Mouse (Mus musculus): ENCODE measurements at regions not wholly inside any gene's neighbourhood (a gene's known extent, or its start where the extent isn't known, plus 50 kb on each side); places are given as distances from the start of the nearest gene placed in this dataset.
A peak's percentile ranks its signal among the peaks of the same experiment; 100 is the strongest.

- DNase-seq (ENCODE audit: low read depth, low spot score), result no peak
These were observed 1041.3 kb downstream of the Slc22a22 start for GRCm38 (mm10) chr15:56436131-56436530.

GRCm38 (mm10) chr15:56425986-56426385 lies 1051.4 kb downstream of the Slc22a22 start:
- no peak for DNase-seq (ENCODE audit: low read depth, low spot score)

GRCm38 (mm10) chr15:56420681-56421080 lies 1056.7 kb downstream of the Slc22a22 start:
- DNase-seq (ENCODE audit: low read depth, low spot score), result no peak

GRCm38 (mm10) chr15:56391982-56392381 lies 1085.4 kb downstream of the Slc22a22 start:
- DNase-seq (ENCODE audit: low read depth, low spot score), result no peak

GRCm38 (mm10) chr15:56378511-56378910 lies 1098.9 kb downstream of the Slc22a22 start:
- DNase-seq (ENCODE audit: low read depth, low spot score), result no peak

GRCm38 (mm10) chr15:56350903-56351302 lies 1126.5 kb downstream of the Slc22a22 start:
- no peak for DNase-seq (ENCODE audit: low read depth, low spot score)

GRCm38 (mm10) chr15:56346111-56346510 lies 1131.3 kb downstream of the Slc22a22 start:
- DNase-seq (ENCODE audit: low read depth, low spot score), result no peak

- no peak for DNase-seq (ENCODE audit: low read depth, low spot score)
These were observed 1132.5 kb downstream of the Slc22a22 start for GRCm38 (mm10) chr15:56344973-56345372.

GRCm38 (mm10) chr15:56344304-56344932 lies 1133.0 kb downstream of the Slc22a22 start:
- DNase-seq (ENCODE audit: low read depth, low spot score), result no peak

GRCm38 (mm10) chr15:56337879-56338278 lies 1139.5 kb downstream of the Slc22a22 start:
- no peak for DNase-seq (ENCODE audit: low read depth, low spot score)

- peak; percentile 53 for DNase-seq (ENCODE audit: low read depth, low spot score)
These were observed 1141.0 kb downstream of the Slc22a22 start for GRCm38 (mm10) chr15:56336449-56336848.

GRCm38 (mm10) chr15:56335011-56335410 lies 1142.4 kb downstream of the Slc22a22 start:
- no peak for DNase-seq (ENCODE audit: low read depth, low spot score)

GRCm38 (mm10) chr15:56320501-56320900 lies 1156.9 kb downstream of the Slc22a22 start:
- DNase-seq (ENCODE audit: low read depth, low spot score), result no peak

- DNase-seq (ENCODE audit: low read depth, low spot score), result no peak
These were observed 1182.5 kb downstream of the Slc22a22 start for GRCm38 (mm10) chr15:56294910-56295438.

GRCm38 (mm10) chr15:56278622-56279301 lies 1198.7 kb downstream of the Slc22a22 start:
- peak; percentile 5 for DNase-seq (ENCODE audit: low read depth, low spot score)

GRCm38 (mm10) chr15:56278006-56278405 lies 1199.4 kb downstream of the Slc22a22 start:
- no peak for DNase-seq (ENCODE audit: low read depth, low spot score)

- DNase-seq (ENCODE audit: low read depth, low spot score), result no peak
These were observed 1228.7 kb downstream of the Slc22a22 start for GRCm38 (mm10) chr15:56248731-56249130.

GRCm38 (mm10) chr15:56244004-56244735 lies 1233.3 kb downstream of the Slc22a22 start:
- no peak for DNase-seq (ENCODE audit: low read depth, low spot score)

- no peak for DNase-seq (ENCODE audit: low read depth, low spot score)
These were observed 1274.9 kb downstream of the Slc22a22 start for GRCm38 (mm10) chr15:56202552-56202951.

- DNase-seq (ENCODE audit: low read depth, low spot score), result no peak
These were observed 1278.1 kb downstream of the Slc22a22 start for GRCm38 (mm10) chr15:56199336-56199735.

- no peak for DNase-seq (ENCODE audit: low read depth, low spot score)
These were observed 1279.8 kb downstream of the Slc22a22 start for GRCm38 (mm10) chr15:56197425-56198201.

- no peak for DNase-seq (ENCODE audit: low read depth, low spot score)
These were observed 1311.2 kb downstream of the Slc22a22 start for GRCm38 (mm10) chr15:56166236-56166635.

Measured in telencephalon, adult 2 months (tissue).